Mouse (Mus musculus): ENCODE measurements around the gene Palld. TPM values are rescaled to one million over a fixed set of nuclear protein-coding genes. Genes with fewer than 3 reads are reported as not detected.

Gene Palld
- total and polyA plus RNA-seq, 3 experiments: 0.87 to 7.1 (median 2.6) TPM

- Histone ChIP-seq H3K9me3 (replicated peaks; ENCODE audit: low read length) (no peaks in the 10 kb centered on the region), H3K4me3 (replicated peaks in 1 of 3; ENCODE audit: low read depth in 2 of 3, low read length in 2 of 3, poor library complexity in 1 of 3) (no peak overlapping the region), H3K36me3 (replicated peaks in 1 of 2; ENCODE audit: control insufficient read depth in 1 of 2, insufficient read depth in 1 of 2, low read length in 1 of 2) (no peaks in the 10 kb centered on the region), H3K27ac (ENCODE audit: insufficient read depth, low read depth) (peak overlapping the region; percentile 81), H3K4me1 (ENCODE audit: control insufficient read depth in 1 of 2, insufficient read depth in 2 of 2) (peaks cover 24 to 48% of the 10 kb centered on the region in 2 experiments), H3K79me2 (replicated peaks; ENCODE audit: control insufficient read depth, extremely low read depth, insufficient read depth, poor library complexity, severe bottlenecking) (no peaks in the 10 kb centered on the region), H3K9ac (ENCODE audit: insufficient read depth, low read depth) (no peak overlapping the region), H3K4me2 (ENCODE audit: insufficient read depth, low read depth, poor library complexity, severe bottlenecking) (peak overlapping the region; percentile 70; the same call in 1 of the 2 replicates), H3K27me3 (replicated peaks) (no peaks in the 10 kb centered on the region)
- in situ Hi-C loops (cut with MboI; ENCODE audit: low pct_ligation_motif_present, low pct_unique_long_range_greater_than_20kb, low sequenced_read_pairs): no loop called here
- DNase-seq (ENCODE audit: extremely low read depth): no peak
- TF ChIP-seq ZKSCAN1 (IDR thresholded peaks at IDR 0.05; ENCODE audit: borderline replicate concordance, low read depth, low read length) (no peak), NELFE (IDR thresholded peaks at IDR 0.05; ENCODE audit: low read depth, low read length) (no peak), USF2 (conservative IDR thresholded peaks at IDR 0.05; ENCODE audit: low read depth, low read length) (no peak), CHD1 (IDR thresholded peaks at IDR 0.05; ENCODE audit: low read depth, low read length) (no peak), SIN3A (IDR thresholded peaks at IDR 0.05; ENCODE audit: low read length) (no peak; the same call in 1 of the 2 replicates), ZMIZ1 (IDR thresholded peaks at IDR 0.05; ENCODE audit: low read depth, low read length) (no peak), MAFK (IDR thresholded peaks at IDR 0.05; ENCODE audit: insufficient replicate concordance, low read length) (no peak), MEF2A (IDR thresholded peaks at IDR 0.05; ENCODE audit: borderline replicate concordance, low read depth, low read length) (no peak; the same call in 1 of the 2 replicates), POLR2A (IDR thresholded peaks at IDR 0.05; ENCODE audit: low read depth, low read length) (no peak), MAZ (IDR thresholded peaks at IDR 0.05; ENCODE audit: low read depth, low read length) (no peak), JUND (conservative IDR thresholded peaks at IDR 0.05; ENCODE audit: low read depth, low read length) (no peak), USF1 (IDR thresholded peaks at IDR 0.05; ENCODE audit: low read depth, low read length) (peak; percentile 19; the same call in 1 of the 2 replicates), ELF1 (IDR thresholded peaks at IDR 0.05; ENCODE audit: low read depth, low read length) (no peak), RAD21 (IDR thresholded peaks at IDR 0.05; ENCODE audit: low read depth, low read length) (no peak), E2F4 (IDR thresholded peaks at IDR 0.05; ENCODE audit: insufficient replicate concordance, low read depth, low read length) (no peak), HCFC1 (IDR thresholded peaks at IDR 0.05; ENCODE audit: low read depth, low read length) (peak; percentile 26; the same call in 1 of the 2 replicates), MYC (IDR thresholded peaks at IDR 0.05; ENCODE audit: low read depth, low read length) (peak; percentile 57; the same call in 1 of the 2 replicates), TBP (conservative IDR thresholded peaks at IDR 0.05; ENCODE audit: low read depth, low read length) (0 out of 2 replicates have a peak, but pooled peaks have one; percentile 11), UBTF (IDR thresholded peaks at IDR 0.05; ENCODE audit: low read depth, low read length) (no peak), PAX5 (IDR thresholded peaks at IDR 0.05; ENCODE audit: low read length) (no peak), IRF4 (IDR thresholded peaks at IDR 0.05; ENCODE audit: low read depth, low read length) (peak; percentile 43; the same call in 1 of the 2 replicates), TCF12 (IDR thresholded peaks at IDR 0.05; ENCODE audit: low read depth, low read length) (no peak), CHD2 (IDR thresholded peaks at IDR 0.05; ENCODE audit: low read length) (no peak), GABPA (IDR thresholded peaks at IDR 0.05; ENCODE audit: insufficient replicate concordance, low read depth, low read length) (no peak), NRF1 (IDR thresholded peaks at IDR 0.05; ENCODE audit: low read depth, low read length) (no peak), ZC3H11A (IDR thresholded peaks at IDR 0.05; ENCODE audit: low read depth, low read length) (no peak), RCOR1 (conservative IDR thresholded peaks at IDR 0.05; ENCODE audit: low read depth, low read length) (no peak), ZNF384 (IDR thresholded peaks at IDR 0.05; ENCODE audit: low read depth, low read length) (no peak), BHLHE40 (IDR thresholded peaks at IDR 0.05; ENCODE audit: low read depth, low read length) (peak; percentile 88), SMC3 (IDR thresholded peaks at IDR 0.05; ENCODE audit: low read depth, low read length) (0 out of 2 replicates have a peak, but pooled peaks have one; percentile 9), JUN (IDR thresholded peaks at IDR 0.05; ENCODE audit: insufficient read depth, low read depth, low read length) (no peak), MXI1 (IDR thresholded peaks at IDR 0.05; ENCODE audit: low read depth, low read length) (peak; percentile 45; the same call in 1 of the 2 replicates), MAX (IDR thresholded peaks at IDR 0.05; ENCODE audit: low read length) (no peak), POLR2AphosphoS2 (IDR thresholded peaks at IDR 0.05; ENCODE audit: low read depth, low read length) (no peak), CTCF (conservative IDR thresholded peaks at IDR 0.05 in 1 of 2, IDR thresholded peaks at IDR 0.05 in 1 of 2; ENCODE audit: low read depth in 2 of 2, low read length in 2 of 2) (no peak), KAT2A (IDR thresholded peaks at IDR 0.05; ENCODE audit: insufficient replicate concordance, low read length) (no peak), ETS1 (conservative IDR thresholded peaks at IDR 0.05; ENCODE audit: low read depth, low read length) (peak; percentile 90), EP300 (IDR thresholded peaks at IDR 0.05; ENCODE audit: low read length) (no peak)
- dilution Hi-C loops (cut with MboI; ENCODE audit: extremely low pct_ligation_motif_present, extremely low pct_unique_long_range_greater_than_20kb, low sequenced_read_pairs): no loop called here
These were observed 339.9 kb downstream of the Palld start for GRCm38 (mm10) chr8:61562626-61563025.
